Comparison of ENCODE assay signal across 18 mouse cellular contexts in the genomic region with DNA sequence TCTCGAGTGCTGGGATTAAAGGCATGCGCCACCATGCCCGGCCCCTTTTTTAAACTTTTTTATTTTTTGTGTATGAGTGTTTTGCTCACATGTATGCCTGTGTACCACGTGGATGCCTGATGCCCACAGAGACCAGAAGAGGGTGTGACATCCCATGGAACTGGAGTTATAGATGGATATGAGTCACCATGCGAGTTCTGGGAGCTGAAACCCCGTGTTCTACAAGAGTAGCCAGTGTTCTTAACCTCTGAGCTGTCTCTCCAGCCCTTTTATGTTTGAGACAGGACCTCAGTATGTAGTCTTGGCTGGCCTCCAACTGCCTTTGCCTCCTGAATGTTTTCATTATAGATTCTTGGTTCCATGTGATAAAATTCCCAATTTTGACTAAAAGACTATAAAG. TPM values are rescaled to one million over a fixed set of nuclear protein-coding genes. Genes with fewer than 3 reads are reported as not detected.
DNase-seq lines count a peak whose midpoint lies in the region; ATAC-seq and TF ChIP-seq lines count a peak whose summit lies in the region.
"Had no signal": no experiment of that assay in that cellular context is flagged by ENCODE, and none has a peak within 500 bp of the region (broad histone marks: within the 10 kb centered on the region; RNA-seq: fewer than 3 reads in every experiment).

No protein-coding gene starts in this region.

- H3K4me3 ChIP-seq in heart, postnatal 0 days (ENCODE audit: low read depth, low read length), result no peak overlapping the region
- H3K4me3 ChIP-seq in midbrain, postnatal 0 days (ENCODE audit: low read depth, low read length), result no peak overlapping the region
- H3K4me3 ChIP-seq in midbrain, embryonic 16.5 days (ENCODE audit: low read depth, low read length), result no peak overlapping the region
- no peak overlapping the region for H3K4me3 ChIP-seq in neural tube, embryonic 15.5 days (replicated peaks)
- H3K4me3 ChIP-seq: heart, embryonic 13.5 days; layer of hippocampus, adult 2 months; liver, embryonic 12.5 days; neural tube, embryonic 13.5 days had no signal

- 58% methylated on average over 6 of the region's 6 CpGs for WGBS in heart, postnatal 0 days
- WGBS in midbrain, postnatal 0 days, result 80% methylated on average over 6 of the region's 6 CpGs
- WGBS in midbrain, embryonic 16.5 days, result 86% methylated on average over 6 of the region's 6 CpGs
- WGBS in neural tube, embryonic 15.5 days, result 76% methylated on average over 6 of the region's 6 CpGs

- no peaks in the 10 kb centered on the region for H3K36me3 ChIP-seq in heart, postnatal 0 days (replicated peaks; ENCODE audit: control insufficient read depth, insufficient read depth, low read length)
- peaks cover 4% of the 10 kb centered on the region; the same call in 1 of the 2 replicates for H3K36me3 ChIP-seq in midbrain, postnatal 0 days (ENCODE audit: insufficient read depth, low read length)
- H3K36me3 ChIP-seq in midbrain, embryonic 16.5 days (ENCODE audit: control insufficient read depth, insufficient read depth, low read length), result no peaks in the 10 kb centered on the region
- H3K36me3 ChIP-seq in neural tube, embryonic 15.5 days, result 0 out of 2 replicates have a peak, but pooled peaks cover 7% of the 10 kb centered on the region
- H3K36me3 ChIP-seq: liver, embryonic 12.5 days had no signal

- no peak overlapping the region for H3K27ac ChIP-seq in heart, postnatal 0 days (ENCODE audit: low read depth)
- H3K27ac ChIP-seq in midbrain, postnatal 0 days (ENCODE audit: low read depth, low read length), result no peak overlapping the region
- H3K27ac ChIP-seq in midbrain, embryonic 16.5 days (ENCODE audit: low read length), result no peak overlapping the region
- no peak overlapping the region for H3K27ac ChIP-seq in neural tube, embryonic 15.5 days (replicated peaks)
- H3K27ac ChIP-seq: heart, embryonic 13.5 days; layer of hippocampus, adult 2 months; liver, embryonic 12.5 days; neural tube, embryonic 13.5 days had no signal

- TF ChIP-seq CTCF in heart, postnatal 0 days (IDR thresholded peaks at IDR 0.05; ENCODE audit: low read depth), result no peak
- TF ChIP-seq CTCF in midbrain, postnatal 0 days (IDR thresholded peaks at IDR 0.05), result no peak

- H3K9me3 ChIP-seq in heart, postnatal 0 days (replicated peaks; ENCODE audit: control insufficient read depth, low read length), result no peaks in the 10 kb centered on the region
- no peaks in the 10 kb centered on the region for H3K9me3 ChIP-seq in midbrain, postnatal 0 days (ENCODE audit: low read length)
- H3K9me3 ChIP-seq in midbrain, embryonic 16.5 days (replicated peaks; ENCODE audit: control insufficient read depth, low read length, poor library complexity, severe bottlenecking), result no peaks in the 10 kb centered on the region
- no peaks in the 10 kb centered on the region for H3K9me3 ChIP-seq in neural tube, embryonic 15.5 days (replicated peaks)
- H3K9me3 ChIP-seq: heart, embryonic 13.5 days; liver, embryonic 12.5 days; neural tube, embryonic 13.5 days had no signal

- H3K4me1 ChIP-seq in heart, postnatal 0 days (ENCODE audit: control insufficient read depth, insufficient read depth), result no peaks in the 10 kb centered on the region
- no peaks in the 10 kb centered on the region for H3K4me1 ChIP-seq in midbrain, postnatal 0 days (ENCODE audit: insufficient read depth, low read length)
- H3K4me1 ChIP-seq in midbrain, embryonic 16.5 days (ENCODE audit: control insufficient read depth, insufficient read depth, low read length), result no peaks in the 10 kb centered on the region
- peaks cover 10% of the 10 kb centered on the region for H3K4me1 ChIP-seq in neural tube, embryonic 15.5 days

- no peak overlapping the region for H3K4me2 ChIP-seq in heart, postnatal 0 days (ENCODE audit: low read depth, low read length)
- no peak overlapping the region for H3K4me2 ChIP-seq in midbrain, postnatal 0 days (ENCODE audit: low read depth, low read length, poor library complexity, severe bottlenecking)
- H3K4me2 ChIP-seq in midbrain, embryonic 16.5 days (ENCODE audit: low read length), result no peak overlapping the region
- no peak overlapping the region for H3K4me2 ChIP-seq in neural tube, embryonic 15.5 days
- H3K4me2 ChIP-seq: heart, embryonic 13.5 days; liver, embryonic 12.5 days; neural tube, embryonic 13.5 days had no signal

- H3K27me3 ChIP-seq in heart, postnatal 0 days (ENCODE audit: control insufficient read depth, insufficient read depth, low read length), result no peaks in the 10 kb centered on the region
- H3K27me3 ChIP-seq in midbrain, postnatal 0 days (ENCODE audit: insufficient read depth, low read length), result no peaks in the 10 kb centered on the region
- H3K27me3 ChIP-seq in midbrain, embryonic 16.5 days (ENCODE audit: control insufficient read depth, insufficient read depth, low read depth, low read length), result no peaks in the 10 kb centered on the region
- H3K27me3 ChIP-seq in neural tube, embryonic 15.5 days (replicated peaks), result no peaks in the 10 kb centered on the region
- H3K27me3 ChIP-seq: CH12.LX; heart, embryonic 13.5 days; liver, embryonic 12.5 days; neural tube, embryonic 13.5 days had no signal

- no peak overlapping the region for H3K9ac ChIP-seq in heart, postnatal 0 days (replicated peaks; ENCODE audit: low read depth, low read length)
- H3K9ac ChIP-seq in midbrain, postnatal 0 days (replicated peaks; ENCODE audit: low read length, poor library complexity, severe bottlenecking), result no peak overlapping the region
- H3K9ac ChIP-seq in midbrain, embryonic 16.5 days (ENCODE audit: low read depth, low read length), result no peak overlapping the region
- H3K9ac ChIP-seq in neural tube, embryonic 15.5 days (replicated peaks), result no peak overlapping the region
- H3K9ac ChIP-seq: heart, embryonic 13.5 days; liver, embryonic 12.5 days; neural tube, embryonic 13.5 days had no signal

- DNase-seq in heart, postnatal 0 days (ENCODE audit: low spot score), result peak; percentile 18
- DNase-seq in heart, postnatal 25 days (ENCODE audit: low spot score), result no peak
- peak; percentile 30 for DNase-seq in midbrain, postnatal 0 days (ENCODE audit: low spot score)
- DNase-seq in Muller cell, postnatal 12 days (ENCODE audit: inconsistent ontology term), result peak; percentile 31
- DNase-seq: cerebellum, adult 11 months; heart, adult 11 months; kidney, adult 9 months; lung, postnatal 10 days; right cerebral cortex, postnatal 25 days; thymus, postnatal 4 days had no signal

- no peak for TF ChIP-seq EP300 in heart, postnatal 0 days (IDR thresholded peaks at IDR 0.05; ENCODE audit: low read depth)

- 0 out of 2 replicates have a peak, but pooled peaks have one; percentile 24 for ATAC-seq in heart, postnatal 0 days (ENCODE audit: insufficient read depth, low read depth)
- no peak for ATAC-seq in midbrain, postnatal 0 days (ENCODE audit: low FRiP score)
- no peak for ATAC-seq in midbrain, embryonic 16.5 days
- ATAC-seq in activated CD4-positive, CD25-positive, alpha-beta regulatory T cell, adult 4 months, result no peak
- ATAC-seq in neural tube, embryonic 15.5 days (ENCODE audit: low FRiP score), result no peak
- ATAC-seq: liver, embryonic 12.5 days had no signal

- intact Hi-C loops in heart, postnatal 25 days (cut with DNase I), result no loop called here

RNA-seq across cellular contexts. Expression of a gene that starts 19.0 kb away (rescaled TPM):
- total RNA-seq in heart, postnatal 0 days (2014; rRNA removed; ENCODE audit: low replicate concordance), result 6.5 and 8.7 TPM in 2 replicates
- polyA plus RNA-seq in heart, postnatal 0 days (2015; fragmentation: Nextera tagmentation; extraction: Ambion mirVana), result 2.5 and 3.1 TPM in 2 replicates
- total RNA-seq in heart, postnatal 25 days (2021), result 1 to 10 TPM; 7.8 to 8.4 TPM
- total RNA-seq in midbrain, postnatal 0 days (2014; rRNA removed), result 49.5 and 57.3 TPM in 2 replicates
- 19.9 and 20.6 TPM in 2 replicates for polyA plus RNA-seq in midbrain, postnatal 0 days (2015; fragmentation: Nextera tagmentation; extraction: Ambion mirVana)
- 25.8 and 26.9 TPM in 2 replicates for polyA plus RNA-seq in midbrain, embryonic 16.5 days (2015; fragmentation: Nextera tagmentation; extraction: Ambion mirVana)
- 10 to 100 TPM in 1 of 2 experiments, 1 to 10 TPM in 1; 9.4 to 11.1 TPM for polyA plus RNA-seq in activated CD4-positive, CD25-positive, alpha-beta regulatory T cell, adult 4 months (2017; shearing (Covaris generic))
- polyA plus RNA-seq in neural tube, embryonic 15.5 days (2015; fragmentation: Nextera tagmentation; extraction: Ambion mirVana), result 18.1 and 21.9 TPM in 2 replicates

RNA-seq across cellular contexts. Expression of a gene that starts 35.4 kb away (rescaled TPM):
- 18.8 and 21.3 TPM in 2 replicates for total RNA-seq in heart, postnatal 0 days (2014; rRNA removed; ENCODE audit: low replicate concordance)
- 6.4 and 7.4 TPM in 2 replicates for polyA plus RNA-seq in heart, postnatal 0 days (2015; fragmentation: Nextera tagmentation; extraction: Ambion mirVana)
- total RNA-seq in heart, postnatal 25 days (2021), result 10 to 100 TPM; 22.4 to 23.7 TPM
- total RNA-seq in midbrain, postnatal 0 days (2014; rRNA removed), result 29.0 and 32.9 TPM in 2 replicates
- 10.7 and 13.4 TPM in 2 replicates for polyA plus RNA-seq in midbrain, postnatal 0 days (2015; fragmentation: Nextera tagmentation; extraction: Ambion mirVana)
- 9.0 and 9.2 TPM in 2 replicates for polyA plus RNA-seq in midbrain, embryonic 16.5 days (2015; fragmentation: Nextera tagmentation; extraction: Ambion mirVana)
- polyA plus RNA-seq in activated CD4-positive, CD25-positive, alpha-beta regulatory T cell, adult 4 months (2017; shearing (Covaris generic)), result 10 to 100 TPM; 13.9 to 20.4 TPM
- polyA plus RNA-seq in neural tube, embryonic 15.5 days (2015; fragmentation: Nextera tagmentation; extraction: Ambion mirVana), result 10.2 and 10.6 TPM in 2 replicates
